Mouse (Mus musculus) cerebellum, adult 2 months (tissue): Measurements from ENCODE around the gene Hnrnpll.

Experiments
- CTCF ChIP-seq: fragments of 200-500 bp; IDR thresholded peaks from 2 replicates; pipeline ENCODE4 v1.5.1; 2011; ENCODE audit warnings: low read depth, mild to moderate bottlenecking, control low read depth, low read length, moderate library complexity, borderline replicate concordance; ENCODE audit not compliant: insufficient read depth
- POLR2A ChIP-seq: fragments of 200-500 bp; IDR thresholded peaks from 2 replicates; pipeline ENCODE4 v1.6.1; 2011; ENCODE audit warnings: low read length, control low read depth, borderline replicate concordance; ENCODE audit not compliant: insufficient read depth

- TF ChIP-seq POLR2A (no peak), CTCF (no peak)
Measured at GRCm38 (mm10) chr17:80014361-80014809, 47.7 kb downstream of the Hnrnpll start.
